Mouse (Mus musculus) bone marrow, adult 2 months (tissue): ENCODE measurements around the gene 9230102O04Rik. TPM values are rescaled to one million over a fixed set of nuclear protein-coding genes. Genes with fewer than 3 reads are reported as not detected.

ENCODE experiments used
- H3K27ac ChIP-seq: fragments of 200-500 bp; 2 replicates; pipeline ENCODE4 v1.5.1; 2012; ENCODE audit warnings: low read depth, mild to moderate bottlenecking, control low read depth, inconsistent platforms, low read length; ENCODE audit not compliant: control insufficient read depth, poor library complexity, insufficient read depth
- H3K4me1 ChIP-seq: fragments of 200-500 bp; 2 replicates; pipeline ENCODE4 v1.6.1; 2011; ENCODE audit warnings: low read length; ENCODE audit not compliant: control insufficient read depth, insufficient read depth
- H3K4me3 ChIP-seq: fragments of 200-500 bp; replicated peaks from 2 replicates; pipeline ENCODE3; 2011; ENCODE audit warnings: mild to moderate bottlenecking, low read depth, low read length, control low read depth; ENCODE audit not compliant: control insufficient read depth
- CTCF ChIP-seq: fragments of 200-500 bp; IDR thresholded peaks from 2 replicates; pipeline ENCODE4 v1.5.1; 2011; ENCODE audit warnings: low read length, control low read depth; ENCODE audit not compliant: control insufficient read depth, insufficient read depth
- POLR2A ChIP-seq: fragments of 200-500 bp; IDR thresholded peaks from 2 replicates; pipeline ENCODE4 v1.6.1; 2011; ENCODE audit warnings: low read depth, mild to moderate bottlenecking, control low read depth, low read length, borderline replicate concordance; ENCODE audit not compliant: control insufficient read depth
- whole genome bisulfite sequencing: fragments of 180-500 bp; shearing (Covaris S2); methylation state at CpG from one replicate; pipeline ENCODE4 v1.1.7; 2018; 5-methylcytosine and 5-hydroxymethylcytosine counted together
- polyA plus RNA-seq: library from polyadenylated mRNA; stranded (reverse); fragments of >200 nt; gene quantifications from 2 replicates; pipeline ENCODE4 v1.2.4, GENCODE M21; 2011; ENCODE audit warnings: low replicate concordance; ENCODE audit not compliant: missing spikeins, insufficient read depth, insufficient read length

9230102O04Rik gene
- polyA plus RNA-seq, 1 experiment, result not detected

- WGBS, result 83% methylated on average over 7 of the region's 7 CpGs
- no peak for TF ChIP-seq POLR2A
- TF ChIP-seq CTCF, result no peak
- H3K27ac ChIP-seq, result no peak overlapping the region
Measured at GRCm38 (mm10) chr2:9835195-9835594, 54.1 kb downstream of the 9230102O04Rik start.

GRCm38 (mm10) chr2:9833712-9834111 is 55.6 kb downstream of the 9230102O04Rik start:
- H3K4me1 ChIP-seq, result no peaks in the 10 kb centered on the region
- WGBS, result 80% methylated on average over 7 of the region's 7 CpGs
- no peak overlapping the region for H3K4me3 ChIP-seq
- H3K27ac ChIP-seq, result no peak overlapping the region
- TF ChIP-seq POLR2A (no peak), CTCF (no peak)

More at GRCm38 (mm10) chr2:9835195-9835594, 54.1 kb downstream of the 9230102O04Rik start:
- H3K4me3 ChIP-seq, result no peak overlapping the region
- H3K4me1 ChIP-seq, result no peaks in the 10 kb centered on the region

Other genes with a start within 250 kb of the 9230102O04Rik start
- not detected in 2 replicates for gene 4930412O13Rik, start 8.3 kb downstream of the 9230102O04Rik start, polyA plus RNA-seq
- 1.7 and 6.1 TPM in 2 replicates for gene Gata3, start 494 bp upstream of the 9230102O04Rik start, polyA plus RNA-seq
- gene Taf3, start 159.1 kb upstream of the 9230102O04Rik start, polyA plus RNA-seq, result 6.5 and 7.9 TPM in 2 replicates
- gene Atp5c1, start 191.0 kb upstream of the 9230102O04Rik start, polyA plus RNA-seq, result 71.5 and 128 TPM in 2 replicates
- 54.6 and 81.6 TPM in 2 replicates for gene Kin, start 191.1 kb upstream of the 9230102O04Rik start, polyA plus RNA-seq
- gene Itih2, start 241.9 kb upstream of the 9230102O04Rik start, polyA plus RNA-seq, result 1.1 and 1.7 TPM in 2 replicates